Mouse (Mus musculus): ENCODE measurements around the gene Lactbl1. TPM values are rescaled to one million over a fixed set of nuclear protein-coding genes. Genes with fewer than 3 reads are reported as not detected.

The Lactbl1 gene
- polyA plus RNA-seq, 1 experiment from 2014 or later: not detected

DNA sequence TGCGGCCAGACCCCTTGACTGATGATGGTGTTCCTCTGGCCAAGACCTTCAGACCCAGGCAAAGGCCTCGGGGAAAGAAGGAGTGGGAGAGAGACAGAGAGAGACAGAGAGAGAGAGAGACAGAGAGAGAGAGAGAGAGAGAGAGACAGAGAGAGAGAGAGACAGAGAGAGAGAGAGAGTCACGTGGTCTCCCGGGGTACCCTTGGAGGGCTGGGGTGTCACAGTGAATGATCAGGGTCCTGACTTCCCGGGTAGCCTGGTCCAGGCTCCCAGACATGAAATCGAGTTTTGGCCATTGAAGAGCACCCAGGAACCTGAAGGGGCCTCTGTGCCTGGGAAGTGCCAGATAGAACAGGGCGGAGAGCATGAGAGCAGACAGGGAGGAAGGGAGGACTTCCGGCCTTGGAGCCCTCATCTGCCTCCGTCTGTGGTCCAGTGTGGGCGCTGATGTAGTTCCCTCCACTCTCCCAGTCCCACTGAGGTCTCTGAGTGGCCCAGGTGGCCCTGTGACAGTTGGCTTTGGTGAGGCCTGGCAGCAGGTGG is 31.3 kb downstream of the Lactbl1 start:
- Histone ChIP-seq H3K9me3 (ENCODE audit: control insufficient read depth, low read length) (no peaks in the 10 kb centered on the region), H3K9ac (ENCODE audit: low read length) (no peak overlapping the region), H3K4me3 (ENCODE audit: low read depth, low read length) (no peak overlapping the region), H3K4me2 (ENCODE audit: low read depth) (no peak overlapping the region), H3K27ac (ENCODE audit: low read depth, low read length) (no peak overlapping the region), H3K4me1 (ENCODE audit: control insufficient read depth, insufficient read depth, low read length) (no peaks in the 10 kb centered on the region), H3K27me3 (ENCODE audit: control insufficient read depth, insufficient read depth, low read length) (no peaks in the 10 kb centered on the region), H3K36me3 (ENCODE audit: control insufficient read depth, insufficient read depth, low read length) (peaks cover 12% of the 10 kb centered on the region)
- ATAC-seq (ENCODE audit: insufficient read depth, low FRiP score, low TSS enrichment): no peak
- DNase-seq (ENCODE audit: low spot score): no peak
- WGBS: 91% methylated on average over 10 of the region's 10 CpGs

DNA sequence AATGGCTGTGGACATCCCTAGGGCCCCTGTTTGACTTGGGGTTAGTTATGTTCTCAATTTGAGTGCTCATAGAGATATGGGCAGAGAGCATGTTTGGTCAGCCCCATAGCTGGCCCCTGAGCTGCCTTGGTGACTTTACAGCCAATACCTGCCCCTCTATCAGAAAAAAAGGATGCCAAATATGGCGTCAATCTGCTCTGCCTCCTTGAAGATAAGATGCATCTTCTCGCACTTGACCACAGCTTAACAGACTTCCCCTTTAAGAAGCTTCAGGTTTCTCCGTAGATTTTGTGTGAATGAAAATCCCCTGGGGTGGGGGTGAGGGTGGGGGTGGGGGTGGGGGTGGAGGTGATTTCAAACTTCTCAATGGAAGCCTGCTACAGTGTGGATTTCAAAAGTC is 35.5 kb downstream of the Lactbl1 start:
- ATAC-seq (ENCODE audit: insufficient read depth, low FRiP score, low TSS enrichment): no peak
- Histone ChIP-seq H3K4me3 (ENCODE audit: low read depth, low read length) (no peak overlapping the region), H3K36me3 (ENCODE audit: control insufficient read depth, insufficient read depth, low read length) (peaks cover 19% of the 10 kb centered on the region), H3K27me3 (ENCODE audit: control insufficient read depth, insufficient read depth, low read length) (no peaks in the 10 kb centered on the region), H3K9me3 (ENCODE audit: control insufficient read depth, low read length) (no peaks in the 10 kb centered on the region), H3K27ac (ENCODE audit: low read depth, low read length) (no peak overlapping the region), H3K9ac (ENCODE audit: low read length) (no peak overlapping the region), H3K4me2 (ENCODE audit: low read depth) (no peak overlapping the region), H3K4me1 (ENCODE audit: control insufficient read depth, insufficient read depth, low read length) (no peaks in the 10 kb centered on the region)
- WGBS: 87% methylated on average over 3 of the region's 3 CpGs
- no peak for DNase-seq (ENCODE audit: low spot score)

DNA sequence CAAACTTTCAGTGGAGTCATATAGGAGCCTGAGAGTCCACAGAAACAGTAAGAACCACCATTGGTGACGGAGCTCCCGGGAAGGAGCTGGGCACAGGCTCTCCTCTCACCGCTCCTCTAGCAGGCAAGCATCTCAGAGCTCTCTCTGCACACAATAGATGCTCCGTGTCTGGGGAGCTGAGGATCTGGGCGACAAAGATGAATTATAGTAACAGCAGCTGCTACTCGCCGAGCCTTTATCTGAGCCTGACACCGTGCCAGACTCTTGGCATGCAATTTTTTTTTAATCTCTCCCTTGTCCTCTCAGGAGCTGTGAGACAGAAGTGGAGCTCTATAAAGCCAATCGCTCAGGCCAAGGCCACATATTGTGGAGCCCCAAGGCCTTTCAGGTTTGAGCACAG is 42.6 kb downstream of the Lactbl1 start:
- no peaks in the 10 kb centered on the region for H3K27me3 ChIP-seq (ENCODE audit: control insufficient read depth, insufficient read depth, low read length)
- no peaks in the 10 kb centered on the region for H3K9me3 ChIP-seq (ENCODE audit: control insufficient read depth, low read length)
- no peaks in the 10 kb centered on the region for H3K4me1 ChIP-seq (ENCODE audit: control insufficient read depth, insufficient read depth, low read length)
- H3K4me2 ChIP-seq (ENCODE audit: low read depth): no peak overlapping the region
- WGBS: 83% methylated on average over 9 of the region's 9 CpGs
- peaks cover 10% of the 10 kb centered on the region for H3K36me3 ChIP-seq (ENCODE audit: control insufficient read depth, insufficient read depth, low read length)
- no peak overlapping the region for H3K4me3 ChIP-seq (ENCODE audit: low read depth, low read length)
- DNase-seq (ENCODE audit: low spot score): no peak
- H3K27ac ChIP-seq (ENCODE audit: low read depth, low read length): no peak overlapping the region
- H3K9ac ChIP-seq (ENCODE audit: low read length): no peak overlapping the region
- no peak for ATAC-seq (ENCODE audit: insufficient read depth, low FRiP score, low TSS enrichment)

DNA sequence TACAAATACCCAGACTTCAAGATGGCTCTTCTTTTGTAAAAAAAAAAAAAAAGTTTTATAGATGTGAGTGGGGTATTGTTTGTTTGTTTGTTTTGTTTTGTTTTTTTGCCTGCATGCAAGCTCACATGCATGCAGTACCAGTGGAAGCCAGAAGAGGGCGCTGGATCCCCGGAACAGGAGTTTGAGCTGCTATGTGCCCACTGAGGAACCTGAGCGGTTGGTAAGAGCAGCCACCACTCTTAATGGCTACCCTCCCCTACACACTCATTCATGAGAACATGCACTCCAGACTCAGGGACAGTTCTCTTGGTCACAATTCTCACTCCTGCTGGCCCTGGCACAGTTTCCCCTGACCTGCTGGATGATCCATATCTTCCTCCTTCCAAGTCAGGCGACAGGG is 43.6 kb downstream of the Lactbl1 start:
- Histone ChIP-seq H3K27me3 (ENCODE audit: control insufficient read depth, insufficient read depth, low read length) (no peaks in the 10 kb centered on the region), H3K4me2 (ENCODE audit: low read depth) (no peak overlapping the region), H3K4me1 (ENCODE audit: control insufficient read depth, insufficient read depth, low read length) (no peaks in the 10 kb centered on the region), H3K9me3 (ENCODE audit: control insufficient read depth, low read length) (no peaks in the 10 kb centered on the region), H3K4me3 (ENCODE audit: low read depth, low read length) (no peak overlapping the region), H3K9ac (ENCODE audit: low read length) (no peak overlapping the region), H3K36me3 (ENCODE audit: control insufficient read depth, insufficient read depth, low read length) (peaks cover 8% of the 10 kb centered on the region), H3K27ac (ENCODE audit: low read depth, low read length) (no peak overlapping the region)
- ATAC-seq (ENCODE audit: insufficient read depth, low FRiP score, low TSS enrichment) (no peak), DNase-seq (ENCODE audit: low spot score) (no peak)
- WGBS: 65% methylated on average over 4 of the region's 4 CpGs

DNA sequence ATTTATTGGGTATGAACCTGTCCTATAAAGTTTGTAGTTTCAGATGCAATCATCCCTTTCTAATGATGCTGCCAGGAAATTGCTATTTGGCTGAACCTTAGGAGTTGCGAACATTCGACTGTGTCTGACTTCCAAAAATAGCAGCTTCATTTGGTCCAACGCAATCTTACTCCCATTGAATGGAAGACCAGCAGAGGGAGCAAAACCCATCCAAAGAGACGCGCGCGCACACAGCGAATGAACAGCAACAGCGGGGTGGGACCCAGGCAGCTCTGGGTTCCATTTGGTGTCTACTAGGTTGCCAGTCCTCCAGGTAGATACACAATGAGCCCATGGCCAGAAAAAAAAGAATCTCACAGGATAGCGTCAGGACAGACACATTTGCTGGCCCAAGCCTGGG is 45.3 kb downstream of the Lactbl1 start:
- no peak for DNase-seq (ENCODE audit: low spot score)
- H3K9ac ChIP-seq (ENCODE audit: low read length): no peak overlapping the region
- no peaks in the 10 kb centered on the region for H3K27me3 ChIP-seq (ENCODE audit: control insufficient read depth, insufficient read depth, low read length)
- ATAC-seq (ENCODE audit: insufficient read depth, low FRiP score, low TSS enrichment): no peak
- no peak overlapping the region for H3K4me3 ChIP-seq (ENCODE audit: low read depth, low read length)
- no peak overlapping the region for H3K27ac ChIP-seq (ENCODE audit: low read depth, low read length)
- H3K9me3 ChIP-seq (ENCODE audit: control insufficient read depth, low read length): no peaks in the 10 kb centered on the region
- no peak overlapping the region for H3K4me2 ChIP-seq (ENCODE audit: low read depth)
- H3K36me3 ChIP-seq (ENCODE audit: control insufficient read depth, insufficient read depth, low read length): peaks cover 14% of the 10 kb centered on the region
- WGBS: 70% methylated on average over 10 of the region's 10 CpGs
- no peaks in the 10 kb centered on the region for H3K4me1 ChIP-seq (ENCODE audit: control insufficient read depth, insufficient read depth, low read length)

DNA sequence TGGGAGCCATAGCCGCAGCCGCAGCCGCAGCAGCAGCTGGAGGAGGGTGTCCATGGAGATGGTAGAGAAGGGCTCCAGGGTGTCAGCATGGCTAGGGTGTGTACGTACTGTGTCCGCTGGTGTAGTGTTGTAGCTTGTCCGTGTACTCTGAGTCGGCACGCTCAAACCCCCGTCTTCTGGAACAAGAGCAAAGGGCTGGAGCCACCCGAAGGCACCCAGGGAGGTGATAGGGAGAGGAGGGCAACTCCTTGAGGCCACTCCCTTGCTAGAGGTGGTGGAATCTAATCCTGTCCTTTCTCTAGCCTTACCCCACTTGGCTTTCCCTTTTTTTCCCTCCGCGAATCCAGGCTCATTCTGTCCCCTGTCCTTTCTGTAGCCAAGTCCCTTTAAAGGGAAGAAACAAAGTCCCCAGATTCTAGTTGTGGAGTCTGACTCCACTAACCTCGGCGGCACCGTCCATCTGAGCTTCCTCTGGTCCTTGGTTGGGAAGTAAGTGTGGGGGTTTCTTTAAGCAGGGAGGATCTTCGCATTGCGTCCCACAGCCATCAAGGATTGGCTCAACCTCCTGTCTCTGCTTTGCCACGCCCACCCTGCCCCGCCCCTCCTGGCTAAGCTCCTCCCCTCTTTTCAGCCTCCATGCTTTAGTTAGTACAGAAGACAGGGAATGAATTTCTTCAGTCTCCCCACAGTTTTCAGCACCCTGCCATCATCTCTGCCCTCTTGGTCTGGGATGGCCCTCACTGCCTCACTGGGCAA is 50.1 kb downstream of the Lactbl1 start:
- no peaks in the 10 kb centered on the region for H3K9me3 ChIP-seq (ENCODE audit: control insufficient read depth, low read length)
- H3K4me2 ChIP-seq (ENCODE audit: low read depth): no peak overlapping the region
- no peak overlapping the region for H3K9ac ChIP-seq (ENCODE audit: low read length)
- no peak overlapping the region for H3K27ac ChIP-seq (ENCODE audit: low read depth, low read length)
- 89% methylated on average over 19 of the region's 19 CpGs for WGBS
- H3K27me3 ChIP-seq (ENCODE audit: control insufficient read depth, insufficient read depth, low read length): no peaks in the 10 kb centered on the region
- H3K4me1 ChIP-seq (ENCODE audit: control insufficient read depth, insufficient read depth, low read length): no peaks in the 10 kb centered on the region
- peaks cover 12% of the 10 kb centered on the region for H3K36me3 ChIP-seq (ENCODE audit: control insufficient read depth, insufficient read depth, low read length)
- ATAC-seq (ENCODE audit: insufficient read depth, low FRiP score, low TSS enrichment) (no peak), DNase-seq (ENCODE audit: low spot score) (no peak)
- no peak overlapping the region for H3K4me3 ChIP-seq (ENCODE audit: low read depth, low read length)

DNA sequence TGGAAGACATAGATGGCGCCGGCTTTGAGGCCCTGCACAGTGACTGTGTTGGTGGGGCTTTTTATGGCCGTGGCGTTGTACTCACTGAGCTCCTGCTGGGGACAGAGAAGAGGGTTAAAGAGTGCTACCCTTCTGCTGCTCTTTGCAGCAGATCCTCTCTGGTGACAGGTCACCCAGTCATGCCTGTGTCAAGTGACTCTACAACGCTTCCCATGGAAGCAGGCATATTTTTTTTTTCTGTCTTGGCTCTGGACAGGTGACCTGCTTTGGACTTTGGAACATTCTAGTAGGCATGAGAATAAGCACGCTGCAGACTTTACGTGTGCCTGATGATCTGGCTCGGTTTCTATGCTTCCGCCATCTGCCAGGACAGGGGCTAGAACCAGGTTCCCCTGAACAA is 53.0 kb downstream of the Lactbl1 start:
- ATAC-seq (ENCODE audit: insufficient read depth, low FRiP score, low TSS enrichment) (no peak), DNase-seq (ENCODE audit: low spot score) (no peak)
- H3K4me3 ChIP-seq (ENCODE audit: low read depth, low read length): no peak overlapping the region
- no peaks in the 10 kb centered on the region for H3K9me3 ChIP-seq (ENCODE audit: control insufficient read depth, low read length)
- no peaks in the 10 kb centered on the region for H3K27me3 ChIP-seq (ENCODE audit: control insufficient read depth, insufficient read depth, low read length)
- no peak overlapping the region for H3K9ac ChIP-seq (ENCODE audit: low read length)
- H3K36me3 ChIP-seq (ENCODE audit: control insufficient read depth, insufficient read depth, low read length): peaks cover 12% of the 10 kb centered on the region
- 85% methylated on average over 9 of the region's 9 CpGs for WGBS
- H3K27ac ChIP-seq (ENCODE audit: low read depth, low read length): no peak overlapping the region
- no peak overlapping the region for H3K4me2 ChIP-seq (ENCODE audit: low read depth)
- no peaks in the 10 kb centered on the region for H3K4me1 ChIP-seq (ENCODE audit: control insufficient read depth, insufficient read depth, low read length)

DNA sequence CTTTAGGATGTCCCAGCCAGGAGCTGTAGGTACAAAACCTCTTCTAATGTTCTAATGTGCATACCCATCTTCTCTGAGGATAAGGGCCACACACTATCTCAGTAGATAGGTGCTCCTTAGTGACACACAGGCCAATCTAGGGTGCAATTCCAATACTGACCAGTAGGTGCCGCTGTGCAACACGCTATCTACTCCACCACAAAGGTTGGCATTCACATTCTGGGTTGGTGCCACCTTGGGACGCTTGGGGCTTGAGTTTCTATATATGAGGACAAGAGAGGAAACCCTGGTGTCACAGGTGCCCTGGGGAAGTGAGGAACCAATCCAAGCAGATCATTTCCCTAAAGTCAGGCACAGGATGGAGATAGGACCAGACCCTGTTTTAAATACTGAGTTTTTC is 56.1 kb downstream of the Lactbl1 start:
- no peak overlapping the region for H3K27ac ChIP-seq (ENCODE audit: low read depth, low read length)
- no peak overlapping the region for H3K9ac ChIP-seq (ENCODE audit: low read length)
- ATAC-seq (ENCODE audit: insufficient read depth, low FRiP score, low TSS enrichment) (no peak; the same call in 1 of the 2 replicates), DNase-seq (ENCODE audit: low spot score) (peak; percentile 84)
- peaks cover 2% of the 10 kb centered on the region; the same call in 1 of the 2 replicates for H3K4me1 ChIP-seq (ENCODE audit: control insufficient read depth, insufficient read depth, low read length)
- peaks cover 3% of the 10 kb centered on the region for H3K36me3 ChIP-seq (ENCODE audit: control insufficient read depth, insufficient read depth, low read length)
- H3K4me2 ChIP-seq (ENCODE audit: low read depth): no peak overlapping the region
- H3K9me3 ChIP-seq (ENCODE audit: control insufficient read depth, low read length): no peaks in the 10 kb centered on the region
- no peak overlapping the region for H3K4me3 ChIP-seq (ENCODE audit: low read depth, low read length)
- 9% methylated on average over 3 of the region's 3 CpGs for WGBS
- no peaks in the 10 kb centered on the region for H3K27me3 ChIP-seq (ENCODE audit: control insufficient read depth, insufficient read depth, low read length)

DNA sequence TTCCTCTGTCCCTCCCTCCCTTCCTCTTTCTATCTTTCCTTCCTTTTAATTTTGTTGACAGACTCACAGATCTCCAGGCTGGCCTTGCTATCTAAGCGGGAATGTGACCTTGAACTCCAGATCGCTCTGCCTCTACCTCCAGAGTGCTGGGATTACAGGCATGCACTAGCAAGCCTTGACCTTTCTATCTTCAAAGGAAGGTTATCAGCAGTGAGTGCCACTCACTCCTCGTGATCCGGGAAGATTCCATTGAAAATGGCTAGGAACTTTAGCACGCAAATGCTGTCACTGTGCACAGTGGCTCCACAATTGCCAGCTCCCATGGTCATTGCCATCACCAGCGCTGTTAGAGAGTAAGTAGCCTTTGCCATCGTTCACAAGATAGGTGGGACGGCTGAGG is 56.8 kb downstream of the Lactbl1 start:
- 86% methylated on average over 8 of the region's 8 CpGs for WGBS
- Histone ChIP-seq H3K4me1 (ENCODE audit: control insufficient read depth, insufficient read depth, low read length) (peaks cover 2% of the 10 kb centered on the region; the same call in 1 of the 2 replicates), H3K4me2 (ENCODE audit: low read depth) (no peak overlapping the region), H3K9me3 (ENCODE audit: control insufficient read depth, low read length) (no peaks in the 10 kb centered on the region), H3K36me3 (ENCODE audit: control insufficient read depth, insufficient read depth, low read length) (peaks cover under 1% of the 10 kb centered on the region; the same call in 1 of the 2 replicates), H3K27ac (ENCODE audit: low read depth, low read length) (no peak overlapping the region), H3K9ac (ENCODE audit: low read length) (no peak overlapping the region), H3K4me3 (ENCODE audit: low read depth, low read length) (no peak overlapping the region), H3K27me3 (ENCODE audit: control insufficient read depth, insufficient read depth, low read length) (no peaks in the 10 kb centered on the region)
- no peak for ATAC-seq (ENCODE audit: insufficient read depth, low FRiP score, low TSS enrichment)
- DNase-seq (ENCODE audit: low spot score): no peak

All from neural tube, embryonic 11.5 days (tissue).